In the genomic region with DNA sequence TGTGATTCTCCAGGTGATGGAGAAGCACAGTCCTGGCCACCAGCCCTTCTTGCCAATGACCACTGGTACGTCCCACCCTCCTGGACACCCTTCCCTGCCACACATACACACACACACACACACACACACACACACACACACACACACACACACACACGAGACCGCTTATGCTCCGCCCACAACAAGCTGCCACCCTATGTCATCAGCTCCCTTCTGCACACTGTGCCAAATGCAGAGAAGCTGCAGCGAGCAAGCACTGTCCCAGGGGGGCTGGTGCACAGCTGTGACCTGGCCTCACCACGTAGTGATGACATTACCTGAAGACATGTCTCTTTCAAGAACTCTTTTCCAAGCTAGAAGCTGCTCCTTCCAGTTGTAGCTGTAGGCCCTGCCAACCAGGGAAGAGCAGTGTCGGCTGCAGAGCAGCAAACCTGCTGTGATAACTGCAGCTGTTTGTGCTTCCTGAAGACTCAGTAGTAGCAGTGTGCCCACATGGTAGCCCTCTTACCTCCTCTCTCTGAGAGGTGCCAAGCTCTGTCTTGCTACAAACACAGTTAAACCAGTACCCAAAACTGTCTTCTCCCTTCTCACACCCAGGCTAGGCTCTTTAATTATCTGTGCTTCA, we compare ENCODE assay signal across 9 mouse cellular contexts. TPM values are rescaled to one million over a fixed set of nuclear protein-coding genes. Genes with fewer than 3 reads are reported as not detected.
DNase-seq lines count a peak whose midpoint lies in the region; ATAC-seq and TF ChIP-seq lines count a peak whose summit lies in the region.
"Had no signal": no experiment of that assay in that cellular context is flagged by ENCODE, and none has a peak within 500 bp of the region (broad histone marks: within the 10 kb centered on the region; RNA-seq: fewer than 3 reads in every experiment).

No protein-coding gene starts in this region.

- WGBS in forebrain, embryonic 14.5 days: 73% methylated on average over 7 of the region's 7 CpGs

- no peak overlapping the region for H3K9ac ChIP-seq in forebrain, embryonic 14.5 days (ENCODE audit: low read length)

- intact Hi-C loops in left cerebral cortex, postnatal 4 days (cut with DNase I): no loop called here
- intact Hi-C loops in left cerebral cortex, adult 2 months (cut with DNase I): no loop called here

- no peaks in the 10 kb centered on the region for H3K36me3 ChIP-seq in forebrain, embryonic 14.5 days (ENCODE audit: control insufficient read depth, insufficient read depth, low read length)

- ATAC-seq in forebrain, embryonic 14.5 days: peak; percentile 60; the same call in 1 of the 2 replicates

- H3K27me3 ChIP-seq in forebrain, embryonic 14.5 days (replicated peaks; ENCODE audit: control insufficient read depth, insufficient read depth, low read length): no peaks in the 10 kb centered on the region

- H3K4me1 ChIP-seq in forebrain, embryonic 14.5 days (ENCODE audit: control insufficient read depth, insufficient read depth, low read length): no peaks in the 10 kb centered on the region

- H3K27ac ChIP-seq in left cerebral cortex, adult 2 months: no peak overlapping the region
- H3K27ac ChIP-seq in forebrain, embryonic 14.5 days (ENCODE audit: low read depth, low read length): no peak overlapping the region

- TF ChIP-seq CTCF in left cerebral cortex, adult 2 months (IDR thresholded peaks at IDR 0.05): no peak

- H3K4me2 ChIP-seq in forebrain, embryonic 14.5 days (ENCODE audit: low read length): no peak overlapping the region

- peak; percentile 59 for DNase-seq in cerebellum, adult 11-12 months
- no peak for DNase-seq in cerebellum, adult 8-10 months
- DNase-seq in left cerebral cortex, postnatal 4 days: peak; percentile 48
- DNase-seq in left cerebral cortex, adult 2 months (ENCODE audit: extremely low spot score in 1 of 2, low spot score in 2 of 2): no peak
- DNase-seq in forebrain, embryonic 14.5 days (ENCODE audit: low spot score): no peak
- DNase-seq in naive thymus-derived CD4-positive, alpha-beta T cell, adult 2 months (ENCODE audit: low read depth): peak; percentile 40
- no peak for DNase-seq in ovary, postnatal 10 days (ENCODE audit: low spot score)
- no peak for DNase-seq in embryo, embryonic 10 days (ENCODE audit: low spot score)
- DNase-seq: liver had no signal

- H3K9me3 ChIP-seq in forebrain, embryonic 14.5 days (replicated peaks; ENCODE audit: control insufficient read depth, low read length): no peaks in the 10 kb centered on the region

- H3K4me3 ChIP-seq in left cerebral cortex, adult 2 months: no peak overlapping the region
- H3K4me3 ChIP-seq in forebrain, embryonic 14.5 days (ENCODE audit: low read depth, low read length): no peak overlapping the region

RNA-seq across cellular contexts. Expression of a gene that starts 11.7 kb away (rescaled TPM):
- 10 to 100 TPM; 23.4 to 27.2 TPM for total RNA-seq in left cerebral cortex, postnatal 4 days (2021)
- total RNA-seq in left cerebral cortex, adult 2 months (2021): 10 to 100 TPM; 58.8 to 59.5 TPM
- polyA plus RNA-seq in forebrain, embryonic 14.5 days (2014; fragmentation: Nextera tagmentation; extraction: Ambion mirVana): 5.9 and 10.1 TPM in 2 replicates

Comparison
In these comparisons a context has a peak if more than half of its experiments do, and no peak if none do; other contexts are left out.
1. DNase-seq: peak in cerebellum, adult 11-12 months (single experiment), left cerebral cortex, postnatal 4 days (single experiment) and naive thymus-derived CD4-positive, alpha-beta T cell, adult 2 months (single experiment); none in cerebellum, adult 8-10 months (single experiment), left cerebral cortex, adult 2 months (0 of 2), forebrain, embryonic 14.5 days (single experiment), ovary, postnatal 10 days (single experiment) and embryo, embryonic 10 days (single experiment).